Mouse (Mus musculus) MEL (cell line): ENCODE measurements at regions not wholly inside any gene's neighbourhood (a gene's known extent, or its start where the extent isn't known, plus 50 kb on each side); places are given as distances from the start of the nearest gene placed in this dataset.

Experiments
- DNase-seq: peaks from one replicate; pipeline ENCODE4 v3.0.0; 2011; ENCODE audit warnings: low read depth, low spot score
- H3K27ac ChIP-seq: 2 replicates; pipeline ENCODE4 v1.5.1; 2012; ENCODE audit warnings: low read depth, mild to moderate bottlenecking, control low read depth, low read length, moderate library complexity; ENCODE audit not compliant: control insufficient read depth
- H3K27me3 ChIP-seq, 2 experiments: fragments of 150-350 bp in 1 of 2; sonication (generic) in 1 of 2; 2 replicates each; pipeline ENCODE4 v1.6.1; 2012; ENCODE audit warnings: low read length in 2 of 2, mild to moderate bottlenecking in 2 of 2, improper control_type of control experiment in 1 of 2, moderate library complexity in 1 of 2; ENCODE audit not compliant: insufficient read depth in 2 of 2, control insufficient read depth in 1 of 2
- H3K36me3 ChIP-seq, 2 experiments: 2 replicates each; pipeline ENCODE4 v1.6.1; 2012 to 2014; ENCODE audit warnings: low read length in 2 of 2, improper control_type of control experiment in 1 of 2, inconsistent platforms in 1 of 2, mild to moderate bottlenecking in 1 of 2; ENCODE audit not compliant: insufficient read depth in 2 of 2, control insufficient read depth in 1 of 2
- H3K4me1 ChIP-seq, 2 experiments: fragments of 150-350 bp in 1 of 2; sonication (generic) in 1 of 2; 2 replicates each; pipeline ENCODE4 v1.6.1; 2012; ENCODE audit warnings: low read length in 2 of 2, improper control_type of control experiment in 1 of 2, mild to moderate bottlenecking in 1 of 2; ENCODE audit not compliant: insufficient read depth in 2 of 2, control insufficient read depth in 1 of 2
- H3K4me3 ChIP-seq, 2 experiments: fragments of 150-350 bp in 1 of 2; sonication (generic) in 1 of 2; 2 replicates each; pipeline ENCODE4 v1.5.1; 2012; ENCODE audit warnings: low read depth in 2 of 2, low read length in 2 of 2, mild to moderate bottlenecking in 2 of 2, moderate library complexity in 2 of 2, control low read depth in 1 of 2, improper control_type of control experiment in 1 of 2; ENCODE audit not compliant: control insufficient read depth in 1 of 2, insufficient read depth in 1 of 2
- H3K79me2 ChIP-seq: 2 replicates; pipeline ENCODE4 v1.6.1; 2012; ENCODE audit warnings: mild to moderate bottlenecking, low read length, moderate library complexity; ENCODE audit not compliant: control insufficient read depth, poor library complexity, insufficient read depth
- H3K9ac ChIP-seq: 2 replicates; pipeline ENCODE4 v1.6.1; 2012; ENCODE audit warnings: low read depth, mild to moderate bottlenecking, control low read depth, low read length, moderate library complexity; ENCODE audit not compliant: control insufficient read depth, poor library complexity, severe bottlenecking
- H3K9me3 ChIP-seq: fragments of 150-350 bp; sonication (generic); replicated peaks from 2 replicates; pipeline ENCODE4 v1.6.1; 2012; ENCODE audit warnings: mild to moderate bottlenecking, low read length, improper control_type of control experiment, moderate library complexity; ENCODE audit not compliant: insufficient read depth
- BHLHE40 ChIP-seq: IDR thresholded peaks from 2 replicates; pipeline ENCODE4 v1.6.1; 2012; ENCODE audit warnings: low read depth, mild to moderate bottlenecking, inconsistent platforms, low read length, improper control_type of control experiment, borderline replicate concordance
- CHD2 ChIP-seq: IDR thresholded peaks from 2 replicates; pipeline ENCODE4 v1.6.1; 2011; ENCODE audit warnings: low read length, improper control_type of control experiment
- E2F4 ChIP-seq: IDR thresholded peaks from 2 replicates; pipeline ENCODE4 v1.6.1; 2011; ENCODE audit warnings: low read depth, low read length, improper control_type of control experiment, borderline replicate concordance
- ELF1 ChIP-seq: IDR thresholded peaks from 2 replicates; pipeline ENCODE4 v1.6.1; 2014; ENCODE audit warnings: low read depth, mild to moderate bottlenecking, inconsistent platforms, low read length, improper control_type of control experiment, moderate library complexity
- EP300 ChIP-seq, 2 experiments: IDR thresholded peaks; 2 replicates each; pipeline ENCODE4 v1.6.1; 2011; ENCODE audit warnings: improper control_type of control experiment in 2 of 2, low read length in 2 of 2, low read depth in 1 of 2, mild to moderate bottlenecking in 1 of 2
- ETS1 ChIP-seq: IDR thresholded peaks from 2 replicates; pipeline ENCODE4 v1.6.1; 2012; ENCODE audit warnings: low read depth, mild to moderate bottlenecking, inconsistent platforms, low read length, improper control_type of control experiment, moderate library complexity
- GABPA ChIP-seq: IDR thresholded peaks from 2 replicates; pipeline ENCODE4 v1.6.1; 2012; ENCODE audit warnings: low read depth, mild to moderate bottlenecking, inconsistent platforms, low read length, improper control_type of control experiment, moderate library complexity
- JUND ChIP-seq: IDR thresholded peaks from 2 replicates; pipeline ENCODE4 v1.6.1; 2011; ENCODE audit warnings: low read depth, mild to moderate bottlenecking, improper control_type of control experiment, low read length
- MAFK ChIP-seq: IDR thresholded peaks from 2 replicates; pipeline ENCODE4 v1.6.1; 2011; ENCODE audit warnings: low read depth, mild to moderate bottlenecking, low read length, improper control_type of control experiment, borderline replicate concordance
- MAZ ChIP-seq: IDR thresholded peaks from 2 replicates; pipeline ENCODE4 v1.6.1; 2012; ENCODE audit warnings: low read depth, mild to moderate bottlenecking, inconsistent platforms, low read length, improper control_type of control experiment
- MEF2A ChIP-seq: IDR thresholded peaks from 2 replicates; pipeline ENCODE4 v1.6.1; 2014; ENCODE audit warnings: low read depth, mild to moderate bottlenecking, inconsistent platforms, low read length, improper control_type of control experiment; ENCODE audit not compliant: poor library complexity, insufficient replicate concordance, severe bottlenecking; ENCODE audit errors: extremely low read depth
- MXI1 ChIP-seq: IDR thresholded peaks from 2 replicates; pipeline ENCODE4 v1.6.1; 2011; ENCODE audit warnings: mild to moderate bottlenecking, low read depth, low read length, improper control_type of control experiment
- MYC ChIP-seq: IDR thresholded peaks from 2 replicates; pipeline ENCODE4 v1.6.1; 2011; ENCODE audit warnings: low read depth, mild to moderate bottlenecking, low read length, improper control_type of control experiment, moderate library complexity
- NELFE ChIP-seq: IDR thresholded peaks from 2 replicates; pipeline ENCODE4 v1.6.1; 2011; ENCODE audit warnings: low read depth, low read length, improper control_type of control experiment
- NRF1 ChIP-seq: IDR thresholded peaks from 2 replicates; pipeline ENCODE4 v1.6.1; 2014; ENCODE audit warnings: low read depth, mild to moderate bottlenecking, inconsistent platforms, low read length, improper control_type of control experiment, moderate library complexity; ENCODE audit not compliant: poor library complexity, insufficient read depth, severe bottlenecking
- POLR2A ChIP-seq, 2 experiments: IDR thresholded peaks; 2 replicates each; pipeline ENCODE4 v1.6.1; 2011 to 2012; ENCODE audit warnings: low read length in 2 of 2, mild to moderate bottlenecking in 2 of 2, control low read depth in 1 of 2, improper control_type of control experiment in 1 of 2, low read depth in 1 of 2, moderate library complexity in 1 of 2; ENCODE audit not compliant: control insufficient read depth in 1 of 2, insufficient read depth in 1 of 2, poor library complexity in 1 of 2
- POLR2AphosphoS2 ChIP-seq: IDR thresholded peaks from 2 replicates; pipeline ENCODE4 v1.6.1; 2011; ENCODE audit warnings: low read length, improper control_type of control experiment
- RAD21 ChIP-seq: IDR thresholded peaks from 2 replicates; pipeline ENCODE4 v1.6.1; 2011; ENCODE audit warnings: mild to moderate bottlenecking, low read depth, low read length, improper control_type of control experiment
- RCOR1 ChIP-seq: IDR thresholded peaks from 2 replicates; pipeline ENCODE4 v1.6.1; 2012; ENCODE audit warnings: low read depth, mild to moderate bottlenecking, inconsistent platforms, low read length, improper control_type of control experiment
- SIN3A ChIP-seq: IDR thresholded peaks from 2 replicates; pipeline ENCODE4 v1.6.1; 2012; ENCODE audit warnings: low read length, improper control_type of control experiment, inconsistent platforms
- TCF12 ChIP-seq: IDR thresholded peaks from 2 replicates; pipeline ENCODE4 v1.6.1; 2014; ENCODE audit warnings: low read depth, mild to moderate bottlenecking, inconsistent platforms, low read length, improper control_type of control experiment, moderate library complexity
- USF1 ChIP-seq: IDR thresholded peaks from 2 replicates; pipeline ENCODE4 v1.6.1; 2014; ENCODE audit warnings: low read depth, mild to moderate bottlenecking, inconsistent platforms, low read length, improper control_type of control experiment, moderate library complexity
- USF2 ChIP-seq, 2 experiments: IDR thresholded peaks; 2 replicates each; pipeline ENCODE4 v1.6.1; 2011 to 2012; ENCODE audit warnings: improper control_type of control experiment in 2 of 2, low read length in 2 of 2, borderline replicate concordance in 1 of 2, inconsistent platforms in 1 of 2, low read depth in 1 of 2, mild to moderate bottlenecking in 1 of 2; ENCODE audit not compliant: insufficient read depth in 1 of 2
- ZKSCAN1 ChIP-seq: IDR thresholded peaks from 2 replicates; pipeline ENCODE4 v1.6.1; 2012; ENCODE audit warnings: low read depth, mild to moderate bottlenecking, inconsistent platforms, low read length, improper control_type of control experiment, moderate library complexity
- ZNF384 ChIP-seq: IDR thresholded peaks from 2 replicates; pipeline ENCODE4 v1.6.1; 2012; ENCODE audit warnings: low read depth, mild to moderate bottlenecking, inconsistent platforms, low read length, improper control_type of control experiment

GRCm38 (mm10) chr9:12945037-12945436 lies 300.6 kb downstream of the Jrkl start:
- DNase-seq: no peak
- no peaks in the 10 kb centered on the region for H3K27me3 ChIP-seq
- TF ChIP-seq POLR2AphosphoS2: no peak
- no peak for TF ChIP-seq CHD2
- no peak for TF ChIP-seq BHLHE40
- TF ChIP-seq MXI1: no peak
- no peak for TF ChIP-seq USF2 (IDR thresholded peaks at IDR 0.05; ENCODE audit: borderline replicate concordance in 1 of 2, insufficient read depth in 1 of 2, low read depth in 1 of 2, low read length in 2 of 2)
- no peak for TF ChIP-seq MYC
- TF ChIP-seq MEF2A: no peak
- no peak for TF ChIP-seq USF1
- no peak for TF ChIP-seq RAD21
- TF ChIP-seq SIN3A: no peak
- TF ChIP-seq GABPA: no peak
- no peak for TF ChIP-seq MAFK
- TF ChIP-seq ZKSCAN1: no peak
- no peak for TF ChIP-seq NRF1
- no peak for TF ChIP-seq TCF12
- no peak for TF ChIP-seq ELF1
- no peak for TF ChIP-seq EP300 (IDR thresholded peaks at IDR 0.05; ENCODE audit: low read depth in 1 of 2, low read length in 2 of 2)
- no peaks in the 10 kb centered on the region for H3K79me2 ChIP-seq
- no peaks in the 10 kb centered on the region for H3K4me1 ChIP-seq
- H3K27ac ChIP-seq: no peak overlapping the region
- no peak overlapping the region for H3K4me3 ChIP-seq
- H3K9me3 ChIP-seq: no peaks in the 10 kb centered on the region
- no peaks in the 10 kb centered on the region for H3K36me3 ChIP-seq
- no peak overlapping the region for H3K9ac ChIP-seq

- Histone ChIP-seq H3K9me3 (no peaks in the 10 kb centered on the region), H3K4me1 (no peaks in the 10 kb centered on the region), H3K4me3 (no peak overlapping the region), H3K9ac (no peak overlapping the region), H3K27me3 (no peaks in the 10 kb centered on the region), H3K27ac (no peak overlapping the region), H3K79me2 (no peaks in the 10 kb centered on the region), H3K36me3 (no peaks in the 10 kb centered on the region)
- TF ChIP-seq NELFE: no peak
- no peak for TF ChIP-seq BHLHE40
- no peak for TF ChIP-seq ZNF384
- no peak for TF ChIP-seq JUND
- no peak for TF ChIP-seq POLR2A (IDR thresholded peaks at IDR 0.05; ENCODE audit: control insufficient read depth in 1 of 2, insufficient read depth in 1 of 2, low read depth in 1 of 2, low read length in 2 of 2, poor library complexity in 1 of 2)
- no peak for TF ChIP-seq ETS1
- TF ChIP-seq RCOR1: no peak
- no peak for TF ChIP-seq USF2 (IDR thresholded peaks at IDR 0.05; ENCODE audit: borderline replicate concordance in 1 of 2, insufficient read depth in 1 of 2, low read depth in 1 of 2, low read length in 2 of 2)
- no peak for TF ChIP-seq MEF2A
- TF ChIP-seq ELF1: no peak
- TF ChIP-seq RAD21: no peak
- TF ChIP-seq MAZ: no peak
- TF ChIP-seq CHD2: no peak
- no peak for TF ChIP-seq GABPA
- no peak for TF ChIP-seq E2F4
- no peak for TF ChIP-seq EP300 (IDR thresholded peaks at IDR 0.05; ENCODE audit: low read depth in 1 of 2, low read length in 2 of 2)
- TF ChIP-seq MYC: no peak
- TF ChIP-seq ZKSCAN1: no peak
- TF ChIP-seq USF1: no peak; the same call in 1 of the 2 replicates
- no peak for DNase-seq
These were observed 310.6 kb downstream of the Jrkl start for GRCm38 (mm10) chr9:12935016-12935415.
